Mouse (Mus musculus): ENCODE data around the gene Col27a1. TPM values are rescaled to one million over a fixed set of nuclear protein-coding genes. Genes with fewer than 3 reads are reported as not detected.

The Col27a1 gene
- total and polyA plus RNA-seq, 2 experiments from 2014 or later: 1.2 to 8.2 TPM

DNA sequence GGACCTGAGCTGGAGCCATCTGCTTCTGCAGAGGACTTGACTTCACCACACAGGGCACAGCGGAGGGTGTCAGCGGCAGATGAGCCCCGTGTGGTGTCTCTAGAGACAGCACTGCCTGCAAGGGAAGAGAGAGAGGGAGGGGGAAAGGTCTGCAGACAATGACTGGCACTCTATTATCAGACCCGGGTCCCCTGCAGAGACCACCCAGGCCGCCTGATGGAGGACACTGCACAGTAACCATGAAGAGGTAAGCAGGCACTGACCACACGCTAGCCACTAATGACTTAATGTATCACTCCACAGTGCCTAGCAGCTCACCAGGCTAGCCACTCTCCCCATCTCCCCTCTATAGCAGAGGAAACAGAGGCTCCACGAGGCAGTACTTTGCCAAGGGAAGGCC, 157.1 kb downstream of the Col27a1 start:
- H3K9ac ChIP-seq (replicated peaks; ENCODE audit: low read depth, low read length): no peak overlapping the region
- ATAC-seq (ENCODE audit: insufficient read depth, low read depth) (no peak), DNase-seq (ENCODE audit: low spot score) (no peak)
- peaks cover 9% of the 10 kb centered on the region; the same call in 1 of the 2 replicates for H3K36me3 ChIP-seq (replicated peaks; ENCODE audit: control insufficient read depth, insufficient read depth, low read length)
- no peak overlapping the region for H3K4me3 ChIP-seq (ENCODE audit: low read depth, low read length)
- TF ChIP-seq CTCF (IDR thresholded peaks at IDR 0.05; ENCODE audit: low read depth) (no peak), EP300 (IDR thresholded peaks at IDR 0.05; ENCODE audit: low read depth) (no peak)
- H3K4me2 ChIP-seq (ENCODE audit: low read depth, low read length): no peak overlapping the region
- no peak overlapping the region for H3K27ac ChIP-seq (ENCODE audit: low read depth)
- no peaks in the 10 kb centered on the region for H3K9me3 ChIP-seq (replicated peaks; ENCODE audit: control insufficient read depth, low read length)
- 57% methylated on average over 7 of the region's 7 CpGs for WGBS
- H3K4me1 ChIP-seq (ENCODE audit: control insufficient read depth, insufficient read depth): no peaks in the 10 kb centered on the region
- no peaks in the 10 kb centered on the region for H3K27me3 ChIP-seq (ENCODE audit: control insufficient read depth, insufficient read depth, low read length)

DNA sequence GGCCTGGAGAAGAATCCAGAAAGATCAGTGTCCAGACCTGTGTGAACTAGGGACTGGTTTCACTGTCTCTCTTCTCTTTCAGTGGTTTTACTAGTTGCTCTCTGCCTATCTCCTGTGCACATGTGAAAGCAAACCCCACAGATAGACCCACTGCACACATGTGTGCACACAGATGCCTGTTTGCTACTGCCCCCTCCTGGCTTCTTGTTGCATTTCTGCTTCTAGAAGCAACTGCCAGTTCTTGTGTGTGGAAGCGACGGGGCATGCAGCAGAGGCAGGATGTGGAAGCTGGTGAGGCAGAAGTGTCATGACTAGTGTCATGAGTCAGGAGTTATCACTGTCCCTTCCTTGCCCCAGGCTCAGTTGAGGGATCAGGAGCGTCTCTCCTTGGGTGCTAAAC, 158.1 kb downstream of the Col27a1 start:
- H3K27me3 ChIP-seq (ENCODE audit: control insufficient read depth, insufficient read depth, low read length): no peaks in the 10 kb centered on the region
- TF ChIP-seq EP300 (IDR thresholded peaks at IDR 0.05; ENCODE audit: low read depth): no peak
- TF ChIP-seq CTCF (IDR thresholded peaks at IDR 0.05; ENCODE audit: low read depth): peak; percentile 48
- H3K9me3 ChIP-seq (replicated peaks; ENCODE audit: control insufficient read depth, low read length): no peaks in the 10 kb centered on the region
- no peaks in the 10 kb centered on the region for H3K4me1 ChIP-seq (ENCODE audit: control insufficient read depth, insufficient read depth)
- no peak overlapping the region for H3K4me3 ChIP-seq (ENCODE audit: low read depth, low read length)
- no peak overlapping the region for H3K27ac ChIP-seq (ENCODE audit: low read depth)
- no peak for DNase-seq (ENCODE audit: low spot score)
- H3K36me3 ChIP-seq (replicated peaks; ENCODE audit: control insufficient read depth, insufficient read depth, low read length): peaks cover 16% of the 10 kb centered on the region
- no peak overlapping the region for H3K4me2 ChIP-seq (ENCODE audit: low read depth, low read length)
- WGBS: 42% methylated on average over 3 of the region's 3 CpGs
- no peak overlapping the region for H3K9ac ChIP-seq (replicated peaks; ENCODE audit: low read depth, low read length)
- ATAC-seq (ENCODE audit: insufficient read depth, low read depth): no peak

DNA sequence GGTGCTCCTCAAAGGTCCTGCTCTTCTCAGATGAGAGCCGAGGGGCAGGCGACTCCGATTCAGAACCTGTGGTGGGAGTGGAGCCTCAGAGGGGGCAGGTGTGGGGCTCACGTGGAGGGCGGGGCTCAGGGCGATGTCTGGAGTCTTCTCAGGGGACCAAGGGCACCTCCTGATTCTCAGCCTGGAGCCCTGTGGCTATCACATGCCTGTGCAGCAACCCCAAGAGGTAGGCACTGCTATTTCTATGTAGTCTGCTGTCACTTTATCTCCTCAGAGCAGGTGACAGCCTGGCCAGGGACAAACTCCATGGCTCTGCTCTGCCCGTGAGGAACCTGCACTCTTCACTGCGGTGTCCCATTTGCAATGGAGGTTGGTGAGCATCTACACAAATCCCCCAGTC, 159.6 kb downstream of the Col27a1 start:
- WGBS: 86% methylated on average over 8 of the region's 8 CpGs
- TF ChIP-seq CTCF (IDR thresholded peaks at IDR 0.05; ENCODE audit: low read depth) (no peak), EP300 (IDR thresholded peaks at IDR 0.05; ENCODE audit: low read depth) (no peak)
- H3K9me3 ChIP-seq (replicated peaks; ENCODE audit: control insufficient read depth, low read length): no peaks in the 10 kb centered on the region

DNA sequence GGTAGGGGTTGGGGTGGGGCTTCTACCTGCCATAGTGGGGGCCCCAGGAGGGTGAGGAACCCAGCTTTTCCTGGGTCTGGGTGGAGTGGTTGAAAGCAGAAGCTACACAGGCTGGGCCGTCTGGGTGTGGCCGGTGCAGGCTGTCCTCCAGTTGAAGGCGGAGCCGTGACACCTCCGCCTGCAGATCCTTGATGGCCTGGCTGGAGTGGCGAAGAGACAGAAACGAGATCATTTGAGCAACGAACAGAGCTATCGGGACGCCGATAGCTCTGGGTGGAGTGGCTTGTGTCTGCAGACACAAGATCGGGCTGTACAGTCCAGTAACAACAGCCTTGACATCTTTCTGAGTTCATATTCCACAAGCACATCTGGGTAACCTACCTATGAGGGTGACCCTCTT, 160.5 kb downstream of the Col27a1 start:
- 73% methylated on average over 12 of the region's 12 CpGs for WGBS
- no peaks in the 10 kb centered on the region for H3K9me3 ChIP-seq (replicated peaks; ENCODE audit: control insufficient read depth, low read length)
- DNase-seq (ENCODE audit: low spot score) (no peak), ATAC-seq (ENCODE audit: insufficient read depth, low read depth) (no peak)
- H3K27me3 ChIP-seq (ENCODE audit: control insufficient read depth, insufficient read depth, low read length): no peaks in the 10 kb centered on the region
- peaks cover 20% of the 10 kb centered on the region for H3K36me3 ChIP-seq (replicated peaks; ENCODE audit: control insufficient read depth, insufficient read depth, low read length)
- H3K9ac ChIP-seq (replicated peaks; ENCODE audit: low read depth, low read length): no peak overlapping the region
- no peak overlapping the region for H3K4me3 ChIP-seq (ENCODE audit: low read depth, low read length)
- no peaks in the 10 kb centered on the region for H3K4me1 ChIP-seq (ENCODE audit: control insufficient read depth, insufficient read depth)
- no peak for TF ChIP-seq CTCF (IDR thresholded peaks at IDR 0.05; ENCODE audit: low read depth)
- no peak for TF ChIP-seq EP300 (IDR thresholded peaks at IDR 0.05; ENCODE audit: low read depth)
- H3K4me2 ChIP-seq (ENCODE audit: low read depth, low read length): no peak overlapping the region
- H3K27ac ChIP-seq (ENCODE audit: low read depth): no peak overlapping the region

More for the DNA sequence above, 159.6 kb downstream of the Col27a1 start:
- Histone ChIP-seq H3K4me2 (ENCODE audit: low read depth, low read length) (no peak overlapping the region), H3K4me1 (ENCODE audit: control insufficient read depth, insufficient read depth) (no peaks in the 10 kb centered on the region), H3K9ac (replicated peaks; ENCODE audit: low read depth, low read length) (no peak overlapping the region), H3K4me3 (ENCODE audit: low read depth, low read length) (no peak overlapping the region), H3K27me3 (ENCODE audit: control insufficient read depth, insufficient read depth, low read length) (no peaks in the 10 kb centered on the region), H3K36me3 (replicated peaks; ENCODE audit: control insufficient read depth, insufficient read depth, low read length) (peaks cover 16% of the 10 kb centered on the region), H3K27ac (ENCODE audit: low read depth) (no peak overlapping the region)
- DNase-seq (ENCODE audit: low spot score): no peak
- no peak for ATAC-seq (ENCODE audit: insufficient read depth, low read depth)

DNA sequence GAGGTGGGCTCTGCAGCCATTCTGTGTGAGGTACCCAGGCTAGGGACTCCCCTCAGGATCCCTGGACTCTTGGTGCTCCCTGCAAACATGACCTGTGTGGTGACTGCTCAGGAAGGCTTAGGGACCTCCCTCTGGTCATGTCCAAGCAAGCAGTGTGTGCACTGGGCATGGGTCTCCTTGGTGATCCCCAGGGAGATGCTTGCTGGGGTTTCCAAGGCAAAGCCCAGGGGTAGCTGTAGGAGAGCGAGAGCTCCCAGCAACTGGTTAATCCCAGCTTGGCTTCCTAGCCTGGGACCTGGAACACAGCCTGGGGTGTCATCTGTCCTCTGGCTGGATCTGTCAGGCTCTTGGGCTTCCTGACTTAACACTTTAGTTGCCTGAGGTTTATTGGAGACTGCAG, 161.6 kb downstream of the Col27a1 start:
- ATAC-seq (ENCODE audit: insufficient read depth, low read depth) (no peak), DNase-seq (ENCODE audit: low spot score) (no peak)
- Histone ChIP-seq H3K27ac (ENCODE audit: low read depth) (no peak overlapping the region), H3K27me3 (ENCODE audit: control insufficient read depth, insufficient read depth, low read length) (no peaks in the 10 kb centered on the region), H3K4me1 (ENCODE audit: control insufficient read depth, insufficient read depth) (no peaks in the 10 kb centered on the region), H3K4me2 (ENCODE audit: low read depth, low read length) (no peak overlapping the region), H3K9me3 (replicated peaks; ENCODE audit: control insufficient read depth, low read length) (no peaks in the 10 kb centered on the region), H3K4me3 (ENCODE audit: low read depth, low read length) (no peak overlapping the region), H3K9ac (replicated peaks; ENCODE audit: low read depth, low read length) (no peak overlapping the region), H3K36me3 (replicated peaks; ENCODE audit: control insufficient read depth, insufficient read depth, low read length) (peaks cover 20% of the 10 kb centered on the region)
- TF ChIP-seq EP300 (IDR thresholded peaks at IDR 0.05; ENCODE audit: low read depth) (no peak), CTCF (IDR thresholded peaks at IDR 0.05; ENCODE audit: low read depth) (no peak)
- WGBS: 67% methylated on average over 1 of the region's 1 CpGs

DNA sequence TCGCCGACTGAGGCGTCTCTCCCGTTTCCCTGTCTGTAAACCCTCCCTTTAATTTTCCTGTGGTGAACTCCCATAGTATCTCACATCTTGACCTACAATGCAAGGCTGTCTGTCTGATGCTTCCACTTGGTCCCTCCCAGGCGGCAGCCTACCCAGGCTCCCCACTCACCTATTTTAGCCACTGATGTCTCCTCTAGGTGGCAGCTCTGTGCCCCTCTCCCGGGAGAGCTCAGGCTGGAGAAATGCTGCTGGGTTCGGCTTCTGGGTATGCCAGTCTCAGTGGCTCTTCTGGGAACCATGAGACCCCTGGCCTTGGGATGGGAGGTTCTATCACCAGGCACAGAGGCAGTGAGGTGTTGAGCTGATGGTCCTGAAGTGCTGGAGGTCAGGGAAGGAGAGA, 163.7 kb downstream of the Col27a1 start:
- no peak for DNase-seq (ENCODE audit: low spot score)
- H3K4me2 ChIP-seq (ENCODE audit: low read depth, low read length): no peak overlapping the region
- no peaks in the 10 kb centered on the region for H3K27me3 ChIP-seq (ENCODE audit: control insufficient read depth, insufficient read depth, low read length)
- H3K4me1 ChIP-seq (ENCODE audit: control insufficient read depth, insufficient read depth): no peaks in the 10 kb centered on the region
- TF ChIP-seq EP300 (IDR thresholded peaks at IDR 0.05; ENCODE audit: low read depth): no peak
- TF ChIP-seq CTCF (IDR thresholded peaks at IDR 0.05; ENCODE audit: low read depth): peak; percentile 31
- 65% methylated on average over 7 of the region's 7 CpGs for WGBS
- no peaks in the 10 kb centered on the region for H3K9me3 ChIP-seq (replicated peaks; ENCODE audit: control insufficient read depth, low read length)
- no peak overlapping the region for H3K4me3 ChIP-seq (ENCODE audit: low read depth, low read length)
- no peak for ATAC-seq (ENCODE audit: insufficient read depth, low read depth)
- no peak overlapping the region for H3K9ac ChIP-seq (replicated peaks; ENCODE audit: low read depth, low read length)
- H3K27ac ChIP-seq (ENCODE audit: low read depth): no peak overlapping the region
- peaks cover 29% of the 10 kb centered on the region; the same call in 1 of the 2 replicates for H3K36me3 ChIP-seq (replicated peaks; ENCODE audit: control insufficient read depth, insufficient read depth, low read length)

Data from heart, postnatal 0 days (tissue).